Mouse (Mus musculus) adrenal gland, adult 18-20 months (tissue): ENCODE data around the gene Map3k6. TPM values are rescaled to one million over a fixed set of nuclear protein-coding genes. Genes with fewer than 3 reads are reported as not detected.

Experiments used
- DNase-seq, 2 experiments: peaks; one replicate each; pipeline ENCODE4 v3.0.0; 2021 to 2022; ENCODE audit warnings: low spot score in 2 of 2
- total RNA-seq, 2 experiments: library from RNA; stranded (reverse); gene quantifications; 1 replicate in 1 of 2; 2 replicates in 1 of 2; pipeline ENCODE4 v1.2.3; 2021

Map3k6 gene
- total RNA-seq, 2 experiments from 2014 or later = 30.7 to 34.2 TPM

DNA sequence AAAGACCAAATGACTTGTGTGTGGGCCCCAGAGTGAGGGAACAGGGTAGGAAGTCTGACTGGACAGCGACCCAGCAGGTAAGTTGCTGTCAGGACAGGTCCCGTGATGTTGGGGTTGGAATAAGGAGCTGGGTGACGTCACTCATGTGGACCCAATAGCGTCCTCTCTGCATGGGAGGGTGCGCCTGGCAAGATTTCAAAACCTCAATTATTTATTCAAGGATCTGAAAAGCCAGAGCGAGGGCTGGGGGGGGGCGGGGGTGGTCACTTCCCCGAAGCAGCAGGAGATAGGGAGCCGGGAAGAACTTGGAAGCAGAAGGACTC is 27.4 kb upstream of the Map3k6 start:
- DNase-seq = no peak

DNA sequence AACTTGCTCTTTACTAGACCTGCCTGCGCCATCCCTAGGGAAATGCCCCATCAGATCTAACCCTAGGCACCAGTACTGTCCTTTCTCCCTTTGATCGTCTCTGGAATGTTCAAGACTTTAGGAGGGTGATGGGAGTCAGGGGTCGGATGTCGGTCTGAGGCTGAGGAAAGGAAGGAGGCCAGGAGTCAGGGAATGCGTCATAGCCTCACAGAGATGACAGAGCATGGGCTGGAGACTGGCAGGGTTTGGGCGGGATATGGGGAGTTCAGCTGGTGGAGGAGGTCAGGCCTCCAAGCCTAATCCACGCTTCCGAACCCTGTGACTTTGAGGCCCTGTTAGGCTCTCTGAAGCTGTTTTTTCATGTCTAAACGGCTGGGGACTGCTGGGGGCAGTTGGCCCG is 27.0 kb upstream of the Map3k6 start:
- DNase-seq = no peak

GRCm38 (mm10) chr4:133217641-133218040 is 23.0 kb upstream of the Map3k6 start:
- DNase-seq = peak in 1 of 2 experiments; percentile 51

DNA sequence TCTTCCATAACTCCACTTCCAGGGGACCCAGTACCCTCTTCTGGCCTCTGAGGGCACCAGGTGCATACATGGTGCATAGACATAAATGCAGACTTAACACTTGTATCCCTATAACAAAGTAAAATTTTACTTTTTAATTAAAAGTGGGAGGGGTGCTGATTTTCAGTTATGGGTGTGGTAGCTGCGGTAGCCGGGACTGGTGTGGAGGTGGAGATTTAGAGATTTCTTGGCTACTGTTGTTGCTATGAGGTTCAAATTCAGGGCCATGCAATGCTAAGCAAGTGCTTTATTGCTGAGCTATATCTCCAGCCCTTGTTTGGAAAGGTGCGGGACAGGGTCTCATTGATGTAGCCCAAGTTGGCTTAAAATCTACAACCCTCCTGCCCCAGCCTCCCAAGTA is 21.9 kb upstream of the Map3k6 start:
- DNase-seq = no peak

GRCm38 (mm10) chr4:133220656-133221055 is 20.0 kb upstream of the Map3k6 start:
- no peak for DNase-seq

DNA sequence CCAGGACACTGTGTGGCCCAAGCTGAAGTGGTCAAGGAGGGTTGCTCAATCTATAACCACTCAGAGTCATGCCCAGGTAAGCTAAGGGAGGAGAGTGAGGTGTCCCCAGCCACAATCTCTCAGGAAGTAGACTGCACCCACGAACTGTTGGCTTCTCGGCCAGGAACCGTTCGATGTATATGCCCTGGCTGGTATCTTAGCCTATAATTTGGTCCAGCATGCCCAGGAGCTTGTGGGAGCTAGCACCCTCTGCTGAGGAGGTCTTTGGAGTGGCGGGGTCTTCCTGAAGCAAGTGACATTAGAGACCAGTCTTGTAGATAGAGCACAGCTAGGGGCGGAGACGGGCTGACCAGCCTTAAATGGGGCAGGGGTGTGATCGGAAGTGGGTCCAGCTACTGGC is 18.9 kb upstream of the Map3k6 start:
- no peak for DNase-seq

- DNase-seq = no peak
Measured at GRCm38 (mm10) chr4:133223875-133224274, 16.7 kb upstream of the Map3k6 start.

DNA sequence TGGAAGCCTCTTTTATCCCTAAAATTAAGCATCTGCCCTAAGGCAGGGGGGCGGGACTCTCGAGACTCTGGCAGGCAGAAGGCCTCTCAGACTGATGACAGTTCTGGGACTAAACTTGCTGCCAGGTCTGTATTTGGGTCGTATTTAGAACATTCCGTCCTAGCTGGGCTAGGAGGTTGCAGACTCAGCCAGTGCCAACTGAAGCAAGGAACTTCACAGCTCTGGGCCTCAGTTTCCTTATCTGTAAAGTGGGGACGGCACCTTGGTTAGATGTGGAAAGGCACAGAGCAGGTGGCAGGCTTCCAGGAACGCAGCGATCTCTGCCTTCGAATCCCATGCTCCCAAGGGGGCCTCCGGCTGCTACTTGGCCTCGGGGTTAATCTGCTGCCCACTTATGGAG is 14.5 kb upstream of the Map3k6 start:
- DNase-seq = no peak

DNA sequence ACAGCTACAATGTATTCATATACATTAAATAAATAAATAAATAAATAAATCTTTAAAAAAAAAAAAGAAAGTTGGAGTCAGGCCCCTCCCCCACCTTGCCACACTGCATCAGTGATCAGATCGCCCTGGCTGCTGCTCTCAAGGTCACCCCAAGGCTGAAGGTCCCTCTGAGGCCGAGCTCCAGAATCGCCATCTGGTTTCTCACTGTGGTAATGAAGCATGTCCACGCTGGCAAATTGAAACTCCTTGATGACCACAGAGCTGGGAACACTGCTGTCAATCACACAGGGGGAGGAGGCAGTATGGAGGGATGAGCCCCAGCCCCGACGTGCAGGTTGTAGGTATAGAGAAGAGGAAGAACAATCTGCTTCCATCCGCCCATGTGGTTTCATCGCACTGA is 13.0 kb upstream of the Map3k6 start:
- DNase-seq = no peak

DNA sequence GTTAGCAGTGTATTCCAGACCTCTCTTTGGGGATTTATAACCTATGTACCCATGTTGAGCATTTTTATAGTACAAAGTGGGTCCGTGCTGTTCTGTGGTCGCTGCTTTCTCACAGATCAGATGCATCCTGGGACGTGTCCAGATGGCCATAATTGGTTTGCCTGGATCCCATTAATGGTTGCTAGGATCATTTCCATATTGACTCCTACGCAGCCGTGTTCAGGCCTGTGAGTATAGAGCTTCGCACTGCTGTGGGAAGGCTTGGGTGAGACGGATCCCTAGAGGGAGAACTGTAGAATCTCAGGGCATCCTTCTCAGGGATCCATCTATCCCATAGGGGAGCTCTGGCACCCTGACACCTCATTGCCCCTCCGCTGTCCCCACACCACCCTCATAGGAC is 11.0 kb upstream of the Map3k6 start:
- DNase-seq = no peak

GRCm38 (mm10) chr4:133233285-133233976 is 7.2 kb upstream of the Map3k6 start:
- DNase-seq = no peak

DNA sequence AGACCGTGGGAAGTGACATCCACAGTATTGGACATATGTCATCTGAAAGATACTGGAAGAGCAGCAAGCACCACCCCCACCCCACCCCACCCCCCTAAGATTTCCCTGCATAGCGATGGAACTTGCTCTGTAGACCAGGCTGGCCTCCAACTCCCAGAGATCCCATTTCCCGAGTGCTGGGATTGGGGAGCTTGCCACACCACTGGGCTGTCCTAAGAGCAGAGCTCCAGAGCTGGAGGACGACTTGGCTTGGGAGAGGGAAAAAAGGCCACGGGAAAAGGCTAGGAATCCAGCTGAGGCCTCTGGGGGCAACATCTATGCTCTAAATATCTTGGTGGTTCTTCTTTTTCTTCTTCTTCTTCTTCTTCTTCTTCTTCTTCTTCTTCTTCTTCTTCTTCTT is 5.8 kb upstream of the Map3k6 start:
- no peak for DNase-seq

DNA sequence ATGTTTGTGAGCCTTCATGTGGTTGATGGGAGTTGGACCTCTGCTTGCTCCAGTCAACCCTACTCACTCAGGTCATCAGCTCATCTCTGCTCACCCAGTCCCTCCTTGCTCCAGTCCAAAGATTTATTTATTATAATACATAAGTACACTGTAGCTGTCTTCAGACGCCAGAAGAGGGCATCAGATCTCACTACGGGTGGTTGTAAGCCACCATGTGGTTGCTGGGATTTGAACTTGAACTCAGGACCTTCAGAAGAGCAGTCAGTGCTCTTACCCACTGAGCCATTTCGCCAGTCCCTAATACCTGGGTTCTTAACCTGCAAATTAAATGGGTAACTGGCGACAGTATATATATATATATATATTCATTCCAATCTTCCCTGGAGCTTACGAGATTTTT is 5.2 kb upstream of the Map3k6 start:
- no peak for DNase-seq

- DNase-seq = no peak
Measured at GRCm38 (mm10) chr4:133237911-133238310, 2.7 kb upstream of the Map3k6 start.

GRCm38 (mm10) chr4:133240934-133241908 is 603 bp downstream of the Map3k6 start:
- DNase-seq = peak; percentile 92 to 93

DNA sequence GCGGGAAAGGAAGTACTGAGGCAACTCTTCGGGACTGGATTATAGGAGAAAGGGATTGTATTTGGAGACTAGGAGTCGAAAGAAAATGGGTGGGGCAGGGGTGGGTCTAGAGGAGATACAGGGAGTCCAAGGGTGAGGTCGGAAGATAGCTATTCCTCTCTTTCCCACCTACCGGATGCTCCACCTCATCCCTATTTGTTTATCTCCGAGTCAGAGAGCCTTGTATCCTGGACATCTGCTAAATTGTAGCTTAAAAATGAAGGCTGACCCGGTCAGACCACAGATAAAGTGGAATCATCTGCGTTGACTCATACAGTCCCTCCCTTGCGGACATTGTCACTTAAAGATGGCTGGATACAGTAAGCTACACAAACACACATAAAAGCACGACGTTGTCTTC is 1.3 kb downstream of the Map3k6 start:
- no peak for DNase-seq

DNA sequence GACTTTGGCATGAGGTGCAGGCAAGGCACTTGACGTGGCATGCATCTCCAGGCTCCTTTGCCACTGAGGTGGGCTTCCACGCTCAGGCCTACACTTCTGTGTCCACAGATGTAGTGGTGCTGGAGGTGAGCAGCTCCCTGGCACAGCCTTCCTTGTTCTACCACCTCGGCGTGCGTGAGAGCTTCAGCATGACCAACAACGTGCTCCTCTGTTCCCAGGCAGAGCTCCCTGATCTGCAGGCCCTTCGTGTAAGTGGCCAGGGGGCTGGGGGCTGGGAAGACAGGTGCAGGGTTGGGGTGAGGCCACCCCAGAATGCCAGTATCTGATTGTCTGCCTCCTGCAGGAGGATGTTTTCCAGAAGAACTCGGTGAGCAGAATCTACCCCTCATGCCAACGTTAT is 2.1 kb downstream of the Map3k6 start:
- no peak for DNase-seq

- no peak for DNase-seq
Measured at GRCm38 (mm10) chr4:133243538-133243937, 2.9 kb downstream of the Map3k6 start.

- DNase-seq = no peak
Measured at GRCm38 (mm10) chr4:133244289-133244688, 3.7 kb downstream of the Map3k6 start.

- no peak for DNase-seq
Measured at GRCm38 (mm10) chr4:133247072-133247471, 6.5 kb downstream of the Map3k6 start.

- no peak for DNase-seq
Measured at GRCm38 (mm10) chr4:133247806-133248449, 7.3 kb downstream of the Map3k6 start.

- DNase-seq = peak; percentile 80 to 86
Measured at GRCm38 (mm10) chr4:133250609-133251008, 10.0 kb downstream of the Map3k6 start.
